Mouse (Mus musculus): ENCODE results near the gene Slc9a9.

- TF ChIP-seq CTCF (IDR thresholded peaks at IDR 0.05; ENCODE audit: control insufficient read depth, insufficient read depth, insufficient replicate concordance, low read depth, low read length) (no peak), POLR2A (IDR thresholded peaks at IDR 0.05; ENCODE audit: control insufficient read depth, low read depth, low read length) (no peak)
These were observed 514.7 kb downstream of the Slc9a9 start for GRCm38 (mm10) chr9:95184453-95184852.
